Mouse (Mus musculus) neural tube, embryonic 15.5 days (tissue): ENCODE data around the gene Il4i1. TPM values are rescaled to one million over a fixed set of nuclear protein-coding genes. Genes with fewer than 3 reads are reported as not detected.
"Not testable (repeated sequence)": the region's sequence is repeated elsewhere in the genome, so short reads cannot be mapped to it uniquely, and the experiment has no call there.

Source experiments
- ATAC-seq: fragments of 200-750 bp; cut with Nextera tagmentation; 2 replicates; pipeline ENCODE4 v1.8.0; 2017; ENCODE audit warnings: mild to moderate bottlenecking, moderate TSS enrichment, moderate library complexity; ENCODE audit not compliant: low FRiP score
- H3K27ac ChIP-seq: fragments of 300-500 bp; sonication (generic); replicated peaks from 2 replicates; pipeline ENCODE4 v1.5.1; 2015; ENCODE audit warnings: mild to moderate bottlenecking, inconsistent platforms
- H3K27me3 ChIP-seq: fragments of 300-500 bp; sonication (generic); replicated peaks from 2 replicates; pipeline ENCODE4 v1.6.1; 2015; ENCODE audit warnings: inconsistent platforms
- H3K36me3 ChIP-seq: fragments of 300-500 bp; sonication (generic); 2 replicates; pipeline ENCODE4 v1.6.1; 2015; ENCODE audit warnings: inconsistent platforms
- H3K4me1 ChIP-seq: fragments of 300-500 bp; sonication (generic); 2 replicates; pipeline ENCODE4 v1.6.1; 2015; ENCODE audit warnings: inconsistent platforms
- H3K4me2 ChIP-seq: fragments of 300-500 bp; sonication (generic); 2 replicates; pipeline ENCODE4 v1.6.1; 2015; ENCODE audit warnings: inconsistent platforms, mild to moderate bottlenecking, moderate library complexity
- H3K4me3 ChIP-seq: fragments of 300-500 bp; sonication (generic); replicated peaks from 2 replicates; pipeline ENCODE4 v1.5.1; 2015; ENCODE audit warnings: mild to moderate bottlenecking, inconsistent platforms
- H3K9ac ChIP-seq: fragments of 300-500 bp; sonication (generic); replicated peaks from 2 replicates; pipeline ENCODE4 v1.6.1; 2015; ENCODE audit warnings: mild to moderate bottlenecking, inconsistent platforms
- H3K9me3 ChIP-seq: fragments of 300-500 bp; sonication (generic); replicated peaks from 2 replicates; pipeline ENCODE4 v1.6.1; 2016; ENCODE audit warnings: inconsistent platforms
- WGBS: fragments of 180-500 bp; shearing (Covaris S2); methylation state at CpG from one replicate; pipeline ENCODE4 v1.1.7; 2015; ENCODE audit warnings: mixed read lengths; 5-methylcytosine and 5-hydroxymethylcytosine counted together
- polyA plus RNA-seq: library from polyadenylated mRNA; unstranded; fragments of >200 nt; fragmentation: Nextera tagmentation; extraction: Ambion mirVana; gene quantifications from 2 replicates; pipeline ENCODE4 v1.2.1, GENCODE M21; 2015

Gene Il4i1
- polyA plus RNA-seq, 1 experiment from 2014 or later: 0.78 TPM

GRCm38 (mm10) chr7:44867802-44868201 lies 51.6 kb downstream of the Il4i1 start:
- Histone ChIP-seq H3K9ac (peak overlapping the region; percentile 96), H3K36me3 (peaks cover 29% of the 10 kb centered on the region), H3K4me1 (peaks cover 55% of the 10 kb centered on the region), H3K27me3 (no peaks in the 10 kb centered on the region), H3K4me2 (peak overlapping the region; percentile 80), H3K4me3 (peak overlapping the region; percentile 75), H3K9me3 (no peaks in the 10 kb centered on the region), H3K27ac (peak overlapping the region; percentile 99; the same call in 1 of the 2 replicates)
- ATAC-seq: no peak
- WGBS: 47% methylated on average over 9 of the region's 9 CpGs

- Histone ChIP-seq H3K27ac (peak overlapping the region; percentile 99), H3K36me3 (peaks cover 23% of the 10 kb centered on the region), H3K27me3 (no peaks in the 10 kb centered on the region), H3K4me1 (peaks cover 55% of the 10 kb centered on the region), H3K4me2 (peak overlapping the region; percentile 80), H3K9ac (peak overlapping the region; percentile 96), H3K9me3 (no peaks in the 10 kb centered on the region), H3K4me3 (peak overlapping the region; percentile 75)
- ATAC-seq: no peak
- WGBS: 5% methylated on average over 16 of the region's 16 CpGs
These were observed 52.3 kb downstream of the Il4i1 start for GRCm38 (mm10) chr7:44868465-44868864.

- under 1% methylated on average over 68 of the region's 108 CpGs for WGBS
- Histone ChIP-seq H3K36me3 (peaks cover 16% of the 10 kb centered on the region), H3K9me3 (no peaks in the 10 kb centered on the region), H3K9ac (peak overlapping the region; percentile 96), H3K4me1 (peaks cover 55% of the 10 kb centered on the region), H3K4me3 (peak overlapping the region; percentile 75), H3K27me3 (no peaks in the 10 kb centered on the region), H3K4me2 (peak overlapping the region; percentile 80), H3K27ac (peak overlapping the region; percentile 99)
- peak; percentile 43 for ATAC-seq
These were observed 52.9 kb downstream of the Il4i1 start for GRCm38 (mm10) chr7:44868919-44869696.

- no peaks in the 10 kb centered on the region for H3K27me3 ChIP-seq
- H3K4me1 ChIP-seq: peaks cover 47% of the 10 kb centered on the region
- H3K4me3 ChIP-seq: peak within 1 kb of the TSS; percentile 75
- H3K9me3 ChIP-seq: no peaks in the 10 kb centered on the region
- 7% methylated on average over 29 of the region's 29 CpGs for WGBS
- peak; percentile 96 for ATAC-seq
- H3K9ac ChIP-seq: peak within 1 kb of the TSS; percentile 96
- H3K27ac ChIP-seq: peak within 1 kb of the TSS; percentile 99
- H3K36me3 ChIP-seq: peaks cover 8% of the 10 kb centered on the region; the same call in 1 of the 2 replicates
- H3K4me2 ChIP-seq: peak within 1 kb of the TSS; percentile 80
These were observed 53.7 kb downstream of the Il4i1 start, which contains the start of gene Ptov1 for GRCm38 (mm10) chr7:44869697-44870528. TSS of gene Ptov1 (minus strand) at chr7:44869788.

GRCm38 (mm10) chr7:44870614-44871013 lies 54.4 kb downstream of the Il4i1 start:
- Histone ChIP-seq H3K36me3 (0 out of 2 replicates have a peak, but pooled peaks cover 5% of the 10 kb centered on the region), H3K9ac (peak overlapping the region; percentile 33), H3K4me3 (peak overlapping the region; percentile 75), H3K4me1 (peaks cover 40% of the 10 kb centered on the region), H3K9me3 (no peaks in the 10 kb centered on the region), H3K27me3 (no peaks in the 10 kb centered on the region), H3K4me2 (peak overlapping the region; percentile 80), H3K27ac (peak overlapping the region; percentile 99)
- no peak for ATAC-seq
- WGBS: 80% methylated on average over 6 of the region's 6 CpGs

GRCm38 (mm10) chr7:44871181-44871580 lies 55.0 kb downstream of the Il4i1 start:
- Histone ChIP-seq H3K4me2 (no peak overlapping the region), H3K4me1 (peaks cover 34% of the 10 kb centered on the region), H3K27me3 (no peaks in the 10 kb centered on the region), H3K27ac (0 out of 2 replicates have a peak overlapping the region, but pooled peaks have one; percentile 23), H3K9ac (no peak overlapping the region), H3K36me3 (peaks cover 10% of the 10 kb centered on the region), H3K9me3 (no peaks in the 10 kb centered on the region), H3K4me3 (no peak overlapping the region)
- ATAC-seq: no peak
- 37% methylated on average over 1 of the region's 1 CpGs for WGBS

- H3K9me3 ChIP-seq, H3K4me2 ChIP-seq, H3K27me3 ChIP-seq, H3K4me3 ChIP-seq, ATAC-seq, H3K27ac ChIP-seq, H3K9ac ChIP-seq: not testable (repeated sequence)
- WGBS: 94% methylated on average over 2 of the region's 2 CpGs
- Histone ChIP-seq H3K4me1 (peaks cover 28% of the 10 kb centered on the region), H3K36me3 (peaks cover 11% of the 10 kb centered on the region)
These were observed 55.6 kb downstream of the Il4i1 start for GRCm38 (mm10) chr7:44871774-44872173.

- Histone ChIP-seq H3K27ac (no peak overlapping the region), H3K4me2 (no peak overlapping the region), H3K9me3 (no peaks in the 10 kb centered on the region), H3K4me3 (no peak overlapping the region), H3K36me3 (peaks cover 71% of the 10 kb centered on the region), H3K4me1 (no peaks in the 10 kb centered on the region), H3K27me3 (no peaks in the 10 kb centered on the region), H3K9ac (no peak overlapping the region)
- no peak for ATAC-seq
- WGBS: 89% methylated on average over 14 of the region's 14 CpGs
These were observed 61.6 kb downstream of the Il4i1 start for GRCm38 (mm10) chr7:44877833-44878232.

- no peaks in the 10 kb centered on the region for H3K9me3 ChIP-seq
- peaks cover 1% of the 10 kb centered on the region for H3K4me1 ChIP-seq
- H3K4me3 ChIP-seq: no peak overlapping the region
- no peak overlapping the region for H3K4me2 ChIP-seq
- peaks cover 76% of the 10 kb centered on the region for H3K36me3 ChIP-seq
- no peak overlapping the region for H3K27ac ChIP-seq
- no peaks in the 10 kb centered on the region for H3K27me3 ChIP-seq
- no peak overlapping the region for H3K9ac ChIP-seq
- 94% methylated on average over 3 of the region's 3 CpGs for WGBS
- no peak for ATAC-seq
These were observed 66.8 kb downstream of the Il4i1 start for GRCm38 (mm10) chr7:44883036-44883435.

- no peaks in the 10 kb centered on the region for H3K27me3 ChIP-seq
- WGBS: 98% methylated on average over 5 of the region's 5 CpGs
- no peaks in the 10 kb centered on the region for H3K9me3 ChIP-seq
- no peak overlapping the region for H3K27ac ChIP-seq
- H3K4me2 ChIP-seq: no peak overlapping the region
- ATAC-seq: no peak
- peaks cover 16% of the 10 kb centered on the region for H3K4me1 ChIP-seq
- H3K4me3 ChIP-seq: no peak overlapping the region
- no peak overlapping the region for H3K9ac ChIP-seq
- peaks cover 70% of the 10 kb centered on the region for H3K36me3 ChIP-seq
These were observed 68.5 kb downstream of the Il4i1 start for GRCm38 (mm10) chr7:44884637-44885036.

GRCm38 (mm10) chr7:44886964-44887363 lies 70.8 kb downstream of the Il4i1 start:
- H3K36me3 ChIP-seq: peaks cover 49% of the 10 kb centered on the region
- 90% methylated on average over 7 of the region's 7 CpGs for WGBS
- ATAC-seq: no peak

More at GRCm38 (mm10) chr7:44886964-44887363, 70.8 kb downstream of the Il4i1 start:
- Histone ChIP-seq H3K4me3 (no peak overlapping the region), H3K27me3 (no peaks in the 10 kb centered on the region), H3K4me1 (peaks cover 37% of the 10 kb centered on the region), H3K4me2 (no peak overlapping the region), H3K27ac (no peak overlapping the region), H3K9me3 (no peaks in the 10 kb centered on the region), H3K9ac (no peak overlapping the region)
